Mouse (Mus musculus) stomach, postnatal 0 days (tissue): ENCODE results near the gene Cnih4. TPM values are rescaled to one million over a fixed set of nuclear protein-coding genes. Genes with fewer than 3 reads are reported as not detected.

Experiments
- ATAC-seq: fragments of 200-750 bp; cut with Nextera tagmentation; 2 replicates; pipeline ENCODE4 v1.8.0; 2017; ENCODE audit not compliant: low FRiP score, low TSS enrichment
- DNase-seq: peaks from one replicate; pipeline ENCODE4 v3.0.0-alpha.2; 2016; ENCODE audit warnings: low spot score
- H3K27ac ChIP-seq: fragments of 300-500 bp; sonication (generic); replicated peaks from 2 replicates; pipeline ENCODE4 v1.5.1; 2014; ENCODE audit warnings: mild to moderate bottlenecking, control low read depth
- H3K27me3 ChIP-seq: fragments of 300-500 bp; sonication (generic); 2 replicates; pipeline ENCODE4 v1.6.1; 2014; ENCODE audit warnings: low read length; ENCODE audit not compliant: control insufficient read depth, insufficient read depth
- H3K36me3 ChIP-seq: fragments of 300-500 bp; sonication (generic); 2 replicates; pipeline ENCODE4 v1.6.1; 2014; ENCODE audit warnings: low read length, mixed read lengths; ENCODE audit not compliant: control insufficient read depth, insufficient read depth
- H3K4me1 ChIP-seq: fragments of 300-500 bp; sonication (generic); replicated peaks from 2 replicates; pipeline ENCODE4 v1.6.1; 2014; ENCODE audit warnings: antibody characterized with exemption; ENCODE audit not compliant: control insufficient read depth, insufficient read depth
- H3K4me2 ChIP-seq: fragments of 300-500 bp; sonication (generic); replicated peaks from 2 replicates; pipeline ENCODE4 v1.6.1; 2014; ENCODE audit warnings: low read depth, mild to moderate bottlenecking, control low read depth, moderate library complexity
- H3K4me3 ChIP-seq: fragments of 300-500 bp; sonication (generic); 2 replicates; pipeline ENCODE4 v1.5.1; 2014; ENCODE audit warnings: low read depth, low read length, control low read depth
- H3K9ac ChIP-seq: fragments of 300-500 bp; sonication (generic); 2 replicates; pipeline ENCODE4 v1.6.1; 2014; ENCODE audit warnings: mild to moderate bottlenecking, low read length, control low read depth, mixed read lengths
- H3K9me3 ChIP-seq: fragments of 300-500 bp; sonication (generic); 2 replicates; pipeline ENCODE4 v1.6.1; 2016; ENCODE audit warnings: low read length; ENCODE audit not compliant: control insufficient read depth
- CTCF ChIP-seq: IDR thresholded peaks from 2 replicates; pipeline ENCODE4 v1.5.1; 2016; ENCODE audit warnings: antibody characterized with exemption, low read depth, mild to moderate bottlenecking, moderate library complexity
- EP300 ChIP-seq: optimal IDR thresholded peaks from 2 replicates; pipeline ENCODE3; 2016; ENCODE audit warnings: antibody characterized with exemption
- WGBS: fragments of 180-500 bp; shearing (Covaris S2); extraction: QIAGEN DNeasy Blood & Tissue Kit; methylation state at CpG from one replicate; pipeline ENCODE4 v1.1.7; 2014; 5-methylcytosine and 5-hydroxymethylcytosine counted together
- polyA plus RNA-seq: library from polyadenylated mRNA; unstranded; fragments of >200 nt; fragmentation: Nextera tagmentation; extraction: Ambion mirVana; gene quantifications from 2 replicates; pipeline ENCODE4 v1.2.1, GENCODE M21; 2015

Cnih4 gene
- polyA plus RNA-seq, 1 experiment from 2014 or later, result 118 TPM

DNA sequence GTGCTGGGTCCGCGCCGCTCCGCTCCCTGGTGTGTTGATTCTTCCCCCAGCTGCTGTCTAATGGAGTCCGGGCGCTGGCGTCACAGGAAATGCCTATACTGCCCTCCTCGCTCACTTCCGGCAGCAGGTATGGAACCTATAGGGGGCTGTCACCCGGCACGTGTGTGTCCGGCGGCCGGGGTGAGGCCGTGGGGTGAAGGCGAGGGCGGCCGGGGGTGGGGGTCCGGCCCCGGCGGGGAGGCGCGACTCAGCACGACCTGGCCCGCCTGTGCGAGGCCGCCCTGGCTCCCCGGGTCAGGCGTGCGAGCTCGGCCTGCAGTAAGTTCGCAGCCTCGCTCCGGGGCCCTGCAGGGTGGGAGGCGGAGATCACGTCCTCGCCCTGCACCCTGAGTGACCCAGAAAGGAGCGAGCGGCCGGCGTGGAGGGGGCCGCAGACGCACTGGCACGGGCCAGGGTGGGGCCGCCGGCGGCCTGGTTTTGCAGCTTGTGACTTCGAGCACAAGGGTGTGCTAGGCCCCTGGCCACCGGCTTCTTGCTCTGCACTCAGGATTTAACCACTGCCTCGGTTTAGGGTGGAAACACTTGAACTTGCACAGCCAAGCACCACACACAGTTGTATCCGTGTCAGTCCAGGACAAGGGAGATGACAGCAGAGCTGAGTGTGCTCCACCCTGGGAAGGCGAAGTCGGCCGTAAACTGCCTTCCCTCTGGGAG, 67.6 kb downstream of the Cnih4 start, which contains the start of gene Wdr26:
Gene Wdr26 (minus strand): TSS at position 82 of the 714 bp plus-strand sequence.
- ATAC-seq, result peak; percentile 91
- Histone ChIP-seq H3K4me3 (peak within 1 kb of the TSS; percentile 99), H3K27ac (peak within 1 kb of the TSS; percentile 98), H3K27me3 (no peaks in the 10 kb centered on the region), H3K36me3 (no peaks in the 10 kb centered on the region), H3K9ac (peak within 1 kb of the TSS; percentile 99), H3K4me1 (peaks cover 2% of the 10 kb centered on the region; the same call in 1 of the 2 replicates), H3K4me2 (peak within 1 kb of the TSS; percentile 81), H3K9me3 (no peaks in the 10 kb centered on the region)
- 0% methylated on average over 54 of the region's 54 CpGs for WGBS
- DNase-seq, result peak; percentile 89
- TF ChIP-seq EP300 (no peak), CTCF (peak; percentile 52)

DNA sequence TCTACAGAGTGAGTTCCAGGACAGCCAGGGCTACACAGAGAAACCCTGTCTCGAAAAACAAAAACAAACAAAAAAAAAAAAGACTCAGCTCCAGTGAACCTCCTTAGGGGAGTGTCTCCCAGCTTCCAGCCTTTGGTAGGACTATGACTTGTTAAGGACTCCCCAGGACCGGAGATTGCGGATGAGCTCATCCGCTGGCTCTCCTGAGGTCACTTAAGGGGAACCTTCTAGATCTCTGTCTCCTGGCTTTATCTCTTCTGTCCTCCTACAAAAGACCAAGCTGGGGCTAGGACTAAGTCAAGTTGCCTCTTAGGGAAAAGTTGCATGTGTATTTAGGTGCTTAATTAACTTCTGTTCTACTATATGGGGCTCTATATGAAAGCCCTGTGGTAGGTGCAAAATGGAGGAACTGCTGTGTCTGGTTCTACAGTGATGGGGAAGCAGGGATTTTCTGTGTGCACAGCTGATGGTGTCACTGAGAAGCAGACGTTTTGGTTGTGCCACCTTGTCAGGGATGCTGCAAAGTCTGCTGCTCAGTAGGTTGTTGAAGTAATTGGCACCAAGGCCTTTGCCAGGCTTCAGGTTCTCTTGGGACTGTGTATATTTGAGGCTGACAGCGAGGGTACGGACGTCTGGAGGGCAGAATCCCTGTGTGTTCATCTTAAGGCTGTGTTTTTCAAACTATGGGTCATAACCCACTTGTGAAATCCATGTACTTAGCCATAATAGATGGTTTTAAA, 70.0 kb downstream of the Cnih4 start:
- TF ChIP-seq EP300, result no peak
- TF ChIP-seq CTCF, result no peak
- Histone ChIP-seq H3K36me3 (no peaks in the 10 kb centered on the region), H3K4me3 (no peak overlapping the region), H3K9ac (no peak overlapping the region), H3K27ac (no peak overlapping the region), H3K9me3 (no peaks in the 10 kb centered on the region), H3K27me3 (no peaks in the 10 kb centered on the region), H3K4me1 (peaks cover 2% of the 10 kb centered on the region; the same call in 1 of the 2 replicates), H3K4me2 (no peak overlapping the region)
- no peak for DNase-seq
- WGBS, result 85% methylated on average over 8 of the region's 8 CpGs
- ATAC-seq, result no peak

DNA sequence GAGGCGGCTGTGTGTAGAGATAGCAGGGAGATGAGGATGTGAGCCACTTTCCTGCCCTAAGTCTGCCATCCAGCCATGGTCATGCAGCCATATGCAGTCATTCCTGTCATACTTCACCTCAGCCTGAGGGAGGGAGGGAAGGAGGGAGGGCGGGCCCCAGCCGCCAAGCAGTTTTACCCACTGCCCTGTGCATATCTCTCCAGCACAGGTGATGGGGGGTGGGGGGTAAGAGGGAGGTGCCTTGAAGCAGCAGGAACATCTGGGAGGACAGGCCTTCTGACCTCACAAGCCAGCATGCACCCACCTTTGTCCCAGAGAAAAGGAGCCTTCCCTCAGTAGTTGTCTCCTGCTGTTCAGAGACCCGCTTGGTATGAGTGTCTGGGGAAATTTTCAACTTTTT, 71.8 kb downstream of the Cnih4 start:
- DNase-seq, result peak; percentile 30
- Histone ChIP-seq H3K9ac (no peak overlapping the region), H3K27me3 (no peaks in the 10 kb centered on the region), H3K4me1 (peaks cover 2% of the 10 kb centered on the region; the same call in 1 of the 2 replicates), H3K9me3 (no peaks in the 10 kb centered on the region), H3K27ac (no peak overlapping the region), H3K4me2 (no peak overlapping the region), H3K4me3 (no peak overlapping the region), H3K36me3 (no peaks in the 10 kb centered on the region)
- ATAC-seq, result no peak
- TF ChIP-seq CTCF, result no peak
- no peak for TF ChIP-seq EP300
- 66% methylated on average over 4 of the region's 4 CpGs for WGBS

Other genes with a start within 250 kb of the Cnih4 start
- 62.6 and 63.7 TPM in 2 replicates for gene Pycr2, start 240.4 kb upstream of the Cnih4 start, polyA plus RNA-seq
- gene Lefty1, start 209.7 kb upstream of the Cnih4 start, polyA plus RNA-seq, result 6.1 TPM in 2 replicates
- 35.2 and 36.7 TPM in 2 replicates for gene Tmem63a, start 202.3 kb upstream of the Cnih4 start, polyA plus RNA-seq
- 30.0 and 32.2 TPM in 2 replicates for gene Ephx1, start 123.8 kb upstream of the Cnih4 start, polyA plus RNA-seq
- gene 9130409I23Rik, start 93.5 kb upstream of the Cnih4 start, polyA plus RNA-seq, result 0.28 and 0.72 TPM in 2 replicates
- 11.1 and 12.1 TPM in 2 replicates for gene Nvl, start 489 bp upstream of the Cnih4 start, polyA plus RNA-seq
- gene Wdr26, start 67.3 kb downstream of the Cnih4 start, polyA plus RNA-seq, result 42.1 and 45.4 TPM in 2 replicates
- 0.27 and 0.31 TPM in 2 replicates for gene Cnih3, start 207.9 kb downstream of the Cnih4 start, polyA plus RNA-seq